Mouse (Mus musculus): ENCODE results near the gene Itgb5.

GRCm38 (mm10) chr16:33885021-33885471 lies 55.6 kb downstream of the Itgb5 start:
- TF ChIP-seq CTCF (IDR thresholded peaks at IDR 0.05; ENCODE audit: low read depth) (no peak), EP300 (optimal IDR thresholded peaks at IDR 0.05) (no peak)
